Mouse (Mus musculus): Measurements from ENCODE around the gene Gm8773. TPM values are rescaled to one million over a fixed set of nuclear protein-coding genes. Genes with fewer than 3 reads are reported as not detected.

Gm8773 gene
- 1.3 TPM in 2 replicates for polyA plus RNA-seq (2015; fragmentation: Nextera tagmentation; extraction: Ambion mirVana)

- Histone ChIP-seq H3K36me3 (ENCODE audit: control insufficient read depth, insufficient read depth) (no peaks in the 10 kb centered on the region), H3K9ac (ENCODE audit: low read depth, low read length) (peak within 1 kb of the TSS; percentile 40; the same call in 1 of the 2 replicates), H3K4me2 (replicated peaks; ENCODE audit: low read depth) (peak within 1 kb of the TSS; percentile 81), H3K4me3 (ENCODE audit: low read depth, low read length) (peak within 1 kb of the TSS; percentile 50), H3K27ac (ENCODE audit: low read depth, low read length) (no peak within 1 kb of the TSS), H3K9me3 (ENCODE audit: control insufficient read depth) (no peaks in the 10 kb centered on the region), H3K4me1 (replicated peaks; ENCODE audit: control insufficient read depth, insufficient read depth, low read length) (no peaks in the 10 kb centered on the region), H3K27me3 (replicated peaks; ENCODE audit: control insufficient read depth, insufficient read depth, low read length) (no peaks in the 10 kb centered on the region)
- peak; percentile 47; the same call in 1 of the 2 replicates for ATAC-seq
- TF ChIP-seq CTCF (IDR thresholded peaks at IDR 0.05; ENCODE audit: low read depth), result no peak
- WGBS, result 3% methylated on average over 24 of the region's 24 CpGs
Measured at GRCm38 (mm10) chr5:5573749-5574317, at the start of gene Gm8773. Gm8773 (plus strand) TSS chr5:5573799.

DNA sequence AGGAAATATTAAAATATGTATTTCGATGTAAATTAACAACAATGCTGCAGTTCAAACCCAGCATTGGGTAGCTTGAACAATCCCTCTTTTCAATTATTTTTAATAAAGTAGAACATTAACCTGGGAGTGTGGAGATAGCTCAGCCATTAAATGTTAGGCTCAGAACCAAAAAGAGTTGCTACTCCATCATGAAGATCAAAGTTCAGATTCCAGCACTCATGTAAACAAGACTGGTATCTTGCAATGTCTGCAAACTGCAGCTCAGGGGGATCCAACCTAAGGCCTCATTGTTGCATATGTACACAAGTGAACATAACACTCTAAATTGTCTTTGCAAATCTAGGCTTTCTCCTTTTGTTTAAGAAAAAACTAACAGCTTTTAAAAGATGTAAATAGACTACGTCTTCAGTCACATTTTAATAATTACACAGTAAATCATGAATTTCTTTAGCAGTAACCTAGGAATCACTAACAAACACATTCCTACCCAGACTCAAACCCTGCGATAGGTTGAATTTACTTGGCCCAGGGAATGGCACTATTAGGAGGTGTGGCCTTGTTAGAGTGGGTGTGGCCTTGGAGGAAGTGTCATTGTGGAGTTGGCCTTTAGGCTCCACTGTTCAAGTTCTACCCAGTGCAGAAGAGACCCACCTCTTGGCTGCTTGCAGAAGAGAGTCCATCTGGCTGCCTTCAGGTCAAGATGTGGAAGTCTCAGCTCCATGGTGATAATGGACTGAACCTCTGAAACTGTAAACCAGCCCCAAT is 39.8 kb upstream of the Gm8773 start:
- no peaks in the 10 kb centered on the region for H3K4me1 ChIP-seq (replicated peaks; ENCODE audit: control insufficient read depth, insufficient read depth, low read length)
- 47% methylated on average over 3 of the region's 3 CpGs for WGBS
- H3K4me3 ChIP-seq (ENCODE audit: low read depth, low read length), result no peak overlapping the region
- no peak for TF ChIP-seq CTCF (IDR thresholded peaks at IDR 0.05; ENCODE audit: low read depth)
- no peak for ATAC-seq
- H3K36me3 ChIP-seq (ENCODE audit: control insufficient read depth, insufficient read depth), result 0 out of 2 replicates have a peak, but pooled peaks cover 4% of the 10 kb centered on the region
- H3K4me2 ChIP-seq (replicated peaks; ENCODE audit: low read depth), result no peak overlapping the region
- no peaks in the 10 kb centered on the region for H3K9me3 ChIP-seq (ENCODE audit: control insufficient read depth)
- H3K9ac ChIP-seq (ENCODE audit: low read depth, low read length), result no peak overlapping the region
- H3K27me3 ChIP-seq (replicated peaks; ENCODE audit: control insufficient read depth, insufficient read depth, low read length), result no peaks in the 10 kb centered on the region
- H3K27ac ChIP-seq (ENCODE audit: low read depth, low read length), result no peak overlapping the region

DNA sequence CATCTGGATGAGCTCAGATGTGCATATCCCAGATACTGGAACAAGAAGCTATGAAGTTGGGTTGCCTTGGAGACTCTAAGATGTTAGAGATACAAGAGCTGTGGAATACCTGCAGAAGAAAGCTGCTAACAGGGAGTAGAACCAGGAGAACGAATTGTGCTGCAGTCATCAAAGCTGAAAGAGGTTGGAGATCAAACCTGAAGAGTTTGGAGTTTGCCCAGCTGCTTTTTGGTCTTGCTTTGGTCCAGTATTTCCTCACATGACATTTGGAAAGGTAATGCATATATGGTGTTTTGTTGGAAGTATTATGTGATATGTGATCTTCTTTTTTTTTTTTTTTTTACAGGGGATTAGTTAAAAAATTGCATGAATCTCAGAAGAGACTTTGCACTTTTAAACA is 37.5 kb upstream of the Gm8773 start:
- H3K9me3 ChIP-seq (ENCODE audit: control insufficient read depth), result no peaks in the 10 kb centered on the region
- peaks cover 5% of the 10 kb centered on the region; the same call in 1 of the 2 replicates for H3K36me3 ChIP-seq (ENCODE audit: control insufficient read depth, insufficient read depth)
- H3K4me3 ChIP-seq (ENCODE audit: low read depth, low read length), result no peak overlapping the region
- 81% methylated on average over 1 of the region's 1 CpGs for WGBS
- no peak overlapping the region for H3K4me2 ChIP-seq (replicated peaks; ENCODE audit: low read depth)
- no peak for TF ChIP-seq CTCF (IDR thresholded peaks at IDR 0.05; ENCODE audit: low read depth)
- no peaks in the 10 kb centered on the region for H3K4me1 ChIP-seq (replicated peaks; ENCODE audit: control insufficient read depth, insufficient read depth, low read length)
- ATAC-seq, result no peak
- H3K27me3 ChIP-seq (replicated peaks; ENCODE audit: control insufficient read depth, insufficient read depth, low read length), result no peaks in the 10 kb centered on the region
- H3K27ac ChIP-seq (ENCODE audit: low read depth, low read length), result no peak overlapping the region
- no peak overlapping the region for H3K9ac ChIP-seq (ENCODE audit: low read depth, low read length)

- no peaks in the 10 kb centered on the region for H3K9me3 ChIP-seq (ENCODE audit: control insufficient read depth)
- WGBS, result 74% methylated on average over 3 of the region's 3 CpGs
- ATAC-seq, result no peak
- no peak overlapping the region for H3K27ac ChIP-seq (ENCODE audit: low read depth, low read length)
- no peak overlapping the region for H3K4me2 ChIP-seq (replicated peaks; ENCODE audit: low read depth)
- H3K9ac ChIP-seq (ENCODE audit: low read depth, low read length), result no peak overlapping the region
- H3K4me1 ChIP-seq (replicated peaks; ENCODE audit: control insufficient read depth, insufficient read depth, low read length), result no peaks in the 10 kb centered on the region
- H3K36me3 ChIP-seq (ENCODE audit: control insufficient read depth, insufficient read depth), result peaks cover 22% of the 10 kb centered on the region
- no peak overlapping the region for H3K4me3 ChIP-seq (ENCODE audit: low read depth, low read length)
- no peaks in the 10 kb centered on the region for H3K27me3 ChIP-seq (replicated peaks; ENCODE audit: control insufficient read depth, insufficient read depth, low read length)
- TF ChIP-seq CTCF (IDR thresholded peaks at IDR 0.05; ENCODE audit: low read depth), result no peak
Measured at GRCm38 (mm10) chr5:5539771-5540170, 33.8 kb upstream of the Gm8773 start.

DNA sequence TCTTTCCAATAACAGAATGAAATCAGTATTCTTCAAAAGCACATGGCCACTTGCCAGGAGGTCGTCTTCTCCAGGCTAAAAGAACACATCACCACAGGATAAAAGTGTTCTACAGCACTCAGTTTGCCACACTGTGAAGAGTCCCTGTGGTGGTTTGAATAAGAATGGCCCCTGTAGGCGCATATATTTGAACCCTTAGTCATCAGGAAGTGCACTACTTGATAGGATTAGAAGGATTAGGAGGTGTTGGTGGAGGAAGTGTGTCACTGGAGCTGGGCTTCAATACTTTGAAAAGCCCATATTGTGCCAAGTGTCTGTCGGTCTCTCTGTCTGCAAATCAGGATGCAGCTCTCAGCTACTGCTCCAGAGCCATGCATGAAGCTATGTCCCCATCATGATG is 33.2 kb upstream of the Gm8773 start:
- no peak overlapping the region for H3K4me2 ChIP-seq (replicated peaks; ENCODE audit: low read depth)
- no peaks in the 10 kb centered on the region for H3K27me3 ChIP-seq (replicated peaks; ENCODE audit: control insufficient read depth, insufficient read depth, low read length)
- no peak overlapping the region for H3K27ac ChIP-seq (ENCODE audit: low read depth, low read length)
- no peak overlapping the region for H3K9ac ChIP-seq (ENCODE audit: low read depth, low read length)
- no peak overlapping the region for H3K4me3 ChIP-seq (ENCODE audit: low read depth, low read length)
- peaks cover 22% of the 10 kb centered on the region for H3K36me3 ChIP-seq (ENCODE audit: control insufficient read depth, insufficient read depth)
- H3K9me3 ChIP-seq (ENCODE audit: control insufficient read depth), result no peaks in the 10 kb centered on the region
- 76% methylated on average over 3 of the region's 3 CpGs for WGBS
- H3K4me1 ChIP-seq (replicated peaks; ENCODE audit: control insufficient read depth, insufficient read depth, low read length), result no peaks in the 10 kb centered on the region
- ATAC-seq, result no peak
- TF ChIP-seq CTCF (IDR thresholded peaks at IDR 0.05; ENCODE audit: low read depth), result no peak

GRCm38 (mm10) chr5:5551110-5551509 is 22.5 kb upstream of the Gm8773 start:
- Histone ChIP-seq H3K36me3 (ENCODE audit: control insufficient read depth, insufficient read depth) (peaks cover 29% of the 10 kb centered on the region), H3K4me3 (ENCODE audit: low read depth, low read length) (no peak overlapping the region), H3K9ac (ENCODE audit: low read depth, low read length) (no peak overlapping the region), H3K27ac (ENCODE audit: low read depth, low read length) (no peak overlapping the region), H3K4me1 (replicated peaks; ENCODE audit: control insufficient read depth, insufficient read depth, low read length) (no peaks in the 10 kb centered on the region), H3K27me3 (replicated peaks; ENCODE audit: control insufficient read depth, insufficient read depth, low read length) (no peaks in the 10 kb centered on the region), H3K4me2 (replicated peaks; ENCODE audit: low read depth) (no peak overlapping the region), H3K9me3 (ENCODE audit: control insufficient read depth) (no peaks in the 10 kb centered on the region)
- no peak for TF ChIP-seq CTCF (IDR thresholded peaks at IDR 0.05; ENCODE audit: low read depth)
- 100% methylated on average over 1 of the region's 1 CpGs for WGBS
- ATAC-seq, result no peak
